Mouse (Mus musculus) MEL (cell line): ENCODE measurements around the gene Glmp. TPM values are rescaled to one million over a fixed set of nuclear protein-coding genes. Genes with fewer than 3 reads are reported as not detected.

ENCODE experiments used
- DNase-seq: peaks from one replicate; pipeline ENCODE4 v3.0.0; 2011; ENCODE audit warnings: low read depth, low spot score
- H3K27ac ChIP-seq: 2 replicates; pipeline ENCODE4 v1.5.1; 2012; ENCODE audit warnings: low read depth, mild to moderate bottlenecking, control low read depth, low read length, moderate library complexity; ENCODE audit not compliant: control insufficient read depth
- H3K27me3 ChIP-seq, 2 experiments: fragments of 150-350 bp in 1 of 2; sonication (generic) in 1 of 2; 2 replicates each; pipeline ENCODE4 v1.6.1; 2012; ENCODE audit warnings: low read length in 2 of 2, mild to moderate bottlenecking in 2 of 2, improper control_type of control experiment in 1 of 2, moderate library complexity in 1 of 2; ENCODE audit not compliant: insufficient read depth in 2 of 2, control insufficient read depth in 1 of 2
- H3K36me3 ChIP-seq, 2 experiments: 2 replicates each; pipeline ENCODE4 v1.6.1; 2012 to 2014; ENCODE audit warnings: low read length in 2 of 2, improper control_type of control experiment in 1 of 2, inconsistent platforms in 1 of 2, mild to moderate bottlenecking in 1 of 2; ENCODE audit not compliant: insufficient read depth in 2 of 2, control insufficient read depth in 1 of 2
- H3K4me1 ChIP-seq, 2 experiments: fragments of 150-350 bp in 1 of 2; sonication (generic) in 1 of 2; 2 replicates each; pipeline ENCODE4 v1.6.1; 2012; ENCODE audit warnings: low read length in 2 of 2, improper control_type of control experiment in 1 of 2, mild to moderate bottlenecking in 1 of 2; ENCODE audit not compliant: insufficient read depth in 2 of 2, control insufficient read depth in 1 of 2
- H3K4me3 ChIP-seq, 2 experiments: fragments of 150-350 bp in 1 of 2; sonication (generic) in 1 of 2; 2 replicates each; pipeline ENCODE4 v1.5.1; 2012; ENCODE audit warnings: low read depth in 2 of 2, low read length in 2 of 2, mild to moderate bottlenecking in 2 of 2, moderate library complexity in 2 of 2, control low read depth in 1 of 2, improper control_type of control experiment in 1 of 2; ENCODE audit not compliant: control insufficient read depth in 1 of 2, insufficient read depth in 1 of 2
- H3K79me2 ChIP-seq: 2 replicates; pipeline ENCODE4 v1.6.1; 2012; ENCODE audit warnings: mild to moderate bottlenecking, low read length, moderate library complexity; ENCODE audit not compliant: control insufficient read depth, poor library complexity, insufficient read depth
- H3K9ac ChIP-seq: 2 replicates; pipeline ENCODE4 v1.6.1; 2012; ENCODE audit warnings: low read depth, mild to moderate bottlenecking, control low read depth, low read length, moderate library complexity; ENCODE audit not compliant: control insufficient read depth, poor library complexity, severe bottlenecking
- H3K9me3 ChIP-seq: fragments of 150-350 bp; sonication (generic); replicated peaks from 2 replicates; pipeline ENCODE4 v1.6.1; 2012; ENCODE audit warnings: mild to moderate bottlenecking, low read length, improper control_type of control experiment, moderate library complexity; ENCODE audit not compliant: insufficient read depth
- BHLHE40 ChIP-seq: IDR thresholded peaks from 2 replicates; pipeline ENCODE4 v1.6.1; 2012; ENCODE audit warnings: low read depth, mild to moderate bottlenecking, inconsistent platforms, low read length, improper control_type of control experiment, borderline replicate concordance
- CHD1 ChIP-seq: IDR thresholded peaks from 2 replicates; pipeline ENCODE4 v1.6.1; 2012; ENCODE audit warnings: low read depth, mild to moderate bottlenecking, inconsistent platforms, low read length, improper control_type of control experiment
- CHD2 ChIP-seq: IDR thresholded peaks from 2 replicates; pipeline ENCODE4 v1.6.1; 2011; ENCODE audit warnings: low read length, improper control_type of control experiment
- E2F4 ChIP-seq: IDR thresholded peaks from 2 replicates; pipeline ENCODE4 v1.6.1; 2011; ENCODE audit warnings: low read depth, low read length, improper control_type of control experiment, borderline replicate concordance
- ELF1 ChIP-seq: IDR thresholded peaks from 2 replicates; pipeline ENCODE4 v1.6.1; 2014; ENCODE audit warnings: low read depth, mild to moderate bottlenecking, inconsistent platforms, low read length, improper control_type of control experiment, moderate library complexity
- EP300 ChIP-seq, 2 experiments: IDR thresholded peaks; 2 replicates each; pipeline ENCODE4 v1.6.1; 2011; ENCODE audit warnings: improper control_type of control experiment in 2 of 2, low read length in 2 of 2, low read depth in 1 of 2, mild to moderate bottlenecking in 1 of 2
- ETS1 ChIP-seq: IDR thresholded peaks from 2 replicates; pipeline ENCODE4 v1.6.1; 2012; ENCODE audit warnings: low read depth, mild to moderate bottlenecking, inconsistent platforms, low read length, improper control_type of control experiment, moderate library complexity
- GABPA ChIP-seq: IDR thresholded peaks from 2 replicates; pipeline ENCODE4 v1.6.1; 2012; ENCODE audit warnings: low read depth, mild to moderate bottlenecking, inconsistent platforms, low read length, improper control_type of control experiment, moderate library complexity
- JUND ChIP-seq: IDR thresholded peaks from 2 replicates; pipeline ENCODE4 v1.6.1; 2011; ENCODE audit warnings: low read depth, mild to moderate bottlenecking, improper control_type of control experiment, low read length
- MXI1 ChIP-seq: IDR thresholded peaks from 2 replicates; pipeline ENCODE4 v1.6.1; 2011; ENCODE audit warnings: mild to moderate bottlenecking, low read depth, low read length, improper control_type of control experiment
- MYB ChIP-seq: IDR thresholded peaks from 2 replicates; pipeline ENCODE4 v1.6.1; 2011; ENCODE audit warnings: mild to moderate bottlenecking, low read depth, low read length, improper control_type of control experiment
- NELFE ChIP-seq: IDR thresholded peaks from 2 replicates; pipeline ENCODE4 v1.6.1; 2011; ENCODE audit warnings: low read depth, low read length, improper control_type of control experiment
- POLR2AphosphoS5 ChIP-seq: IDR thresholded peaks from 2 replicates; pipeline ENCODE4 v1.6.1; 2012; ENCODE audit warnings: low read depth, borderline replicate concordance, mild to moderate bottlenecking, inconsistent platforms, low read length, moderate library complexity, mixed read lengths
- SIN3A ChIP-seq: IDR thresholded peaks from 2 replicates; pipeline ENCODE4 v1.6.1; 2012; ENCODE audit warnings: low read length, improper control_type of control experiment, inconsistent platforms
- SMC3 ChIP-seq: IDR thresholded peaks from 2 replicates; pipeline ENCODE4 v1.6.1; 2011; ENCODE audit warnings: low read depth, low read length, improper control_type of control experiment
- TAL1 ChIP-seq: IDR thresholded peaks from 2 replicates; pipeline ENCODE4 v1.6.1; 2012; ENCODE audit warnings: mild to moderate bottlenecking, inconsistent platforms, low read length, moderate library complexity, mixed read lengths
- TBP ChIP-seq: IDR thresholded peaks from 2 replicates; pipeline ENCODE4 v1.8.0; 2011; ENCODE audit warnings: low read depth, low read length, improper control_type of control experiment
- TCF12 ChIP-seq: IDR thresholded peaks from 2 replicates; pipeline ENCODE4 v1.6.1; 2014; ENCODE audit warnings: low read depth, mild to moderate bottlenecking, inconsistent platforms, low read length, improper control_type of control experiment, moderate library complexity
- USF1 ChIP-seq: IDR thresholded peaks from 2 replicates; pipeline ENCODE4 v1.6.1; 2014; ENCODE audit warnings: low read depth, mild to moderate bottlenecking, inconsistent platforms, low read length, improper control_type of control experiment, moderate library complexity
- USF2 ChIP-seq, 2 experiments: IDR thresholded peaks; 2 replicates each; pipeline ENCODE4 v1.6.1; 2011 to 2012; ENCODE audit warnings: improper control_type of control experiment in 2 of 2, low read length in 2 of 2, borderline replicate concordance in 1 of 2, inconsistent platforms in 1 of 2, low read depth in 1 of 2, mild to moderate bottlenecking in 1 of 2; ENCODE audit not compliant: insufficient read depth in 1 of 2
- ZKSCAN1 ChIP-seq: IDR thresholded peaks from 2 replicates; pipeline ENCODE4 v1.6.1; 2012; ENCODE audit warnings: low read depth, mild to moderate bottlenecking, inconsistent platforms, low read length, improper control_type of control experiment, moderate library complexity
- ZMIZ1 ChIP-seq: IDR thresholded peaks from 2 replicates; pipeline ENCODE4 v1.6.1; 2012; ENCODE audit warnings: low read depth, mild to moderate bottlenecking, inconsistent platforms, low read length, improper control_type of control experiment, moderate library complexity
- polyA plus RNA-seq, 2 experiments: library from polyadenylated mRNA; stranded (reverse) in 1 of 2; unstranded in 1 of 2; fragments of >175 nt in 1 of 2; fragments of >200 nt in 1 of 2; gene quantifications; 2 replicates each; pipeline versions ENCODE4 v1.2.1 to v1.2.4; 2012; ENCODE audit warnings: low replicate concordance in 2 of 2, low read depth in 1 of 2; ENCODE audit not compliant: insufficient read length in 2 of 2, insufficient read depth in 1 of 2, missing spikeins in 1 of 2
- total RNA-seq: library from RNA; depleted of rRNA; stranded (reverse); fragments of 300-350 nt; gene quantifications from 2 replicates; pipeline ENCODE4 v1.2.3, GENCODE M21; 2012

Glmp gene
- total and polyA plus RNA-seq, 3 experiments = 47.6 to 181 TPM; not detected in 1

- Histone ChIP-seq H3K79me2 (no peaks in the 10 kb centered on the region), H3K36me3 (peaks cover 0 to 11% of the 10 kb centered on the region in 2 experiments; a peak in 2 of 4 replicates)
- no peak for DNase-seq
Measured at GRCm38 (mm10) chr3:88359989-88360388, 35.2 kb downstream of the Glmp start.

GRCm38 (mm10) chr3:88361096-88361495, 36.3 kb downstream of the Glmp start:
- Histone ChIP-seq H3K9me3 (no peaks in the 10 kb centered on the region), H3K27me3 (no peaks in the 10 kb centered on the region), H3K79me2 (no peaks in the 10 kb centered on the region), H3K36me3 (peaks cover 0 to 8% of the 10 kb centered on the region in 2 experiments; a peak in 2 of 4 replicates), H3K27ac (no peak overlapping the region), H3K9ac (no peak overlapping the region), H3K4me3 (no peak overlapping the region), H3K4me1 (no peaks in the 10 kb centered on the region)
- TF ChIP-seq MXI1 (no peak), GABPA (no peak), TAL1 (no peak), MYB (no peak), ELF1 (no peak)
- no peak for DNase-seq

More at GRCm38 (mm10) chr3:88359989-88360388, 35.2 kb downstream of the Glmp start:
- H3K4me3 ChIP-seq = no peak overlapping the region
- TF ChIP-seq SIN3A = no peak
- no peak for TF ChIP-seq USF1
- no peak for TF ChIP-seq ZMIZ1
- no peak for TF ChIP-seq NELFE
- no peak for TF ChIP-seq ETS1
- no peak for TF ChIP-seq SMC3
- no peak for TF ChIP-seq E2F4
- no peak for TF ChIP-seq TBP
- TF ChIP-seq USF2 (IDR thresholded peaks at IDR 0.05; ENCODE audit: borderline replicate concordance in 1 of 2, insufficient read depth in 1 of 2, low read depth in 1 of 2, low read length in 2 of 2) = no peak
- no peak for TF ChIP-seq CHD2
- no peak for TF ChIP-seq CHD1
- TF ChIP-seq GABPA = no peak
- no peak for TF ChIP-seq ZKSCAN1
- TF ChIP-seq EP300 (IDR thresholded peaks at IDR 0.05; ENCODE audit: low read depth in 1 of 2, low read length in 2 of 2) = no peak
- TF ChIP-seq TCF12 = no peak
- no peak for TF ChIP-seq MXI1
- TF ChIP-seq POLR2AphosphoS5 = no peak
- no peak for TF ChIP-seq BHLHE40
- TF ChIP-seq JUND = no peak
- H3K9me3 ChIP-seq = no peaks in the 10 kb centered on the region
- no peaks in the 10 kb centered on the region for H3K4me1 ChIP-seq
- no peak overlapping the region for H3K27ac ChIP-seq
- no peak overlapping the region for H3K9ac ChIP-seq
- no peaks in the 10 kb centered on the region for H3K27me3 ChIP-seq
